Mouse (Mus musculus) central nervous system, embryonic 14 days (tissue): ENCODE results near the gene Anxa3. TPM values are rescaled to one million over a fixed set of nuclear protein-coding genes. Genes with fewer than 3 reads are reported as not detected.

ENCODE experiments used
- polyA plus RNA-seq: library from polyadenylated mRNA; depleted of rRNA; stranded (reverse); fragments of >200 nt; gene quantifications from 2 replicates; pipeline ENCODE4 v1.2.3, GENCODE M21; 2012; rRNA removed

Anxa3 gene
- 22.6 and 29.2 TPM in 2 replicates for polyA plus RNA-seq

DNA sequence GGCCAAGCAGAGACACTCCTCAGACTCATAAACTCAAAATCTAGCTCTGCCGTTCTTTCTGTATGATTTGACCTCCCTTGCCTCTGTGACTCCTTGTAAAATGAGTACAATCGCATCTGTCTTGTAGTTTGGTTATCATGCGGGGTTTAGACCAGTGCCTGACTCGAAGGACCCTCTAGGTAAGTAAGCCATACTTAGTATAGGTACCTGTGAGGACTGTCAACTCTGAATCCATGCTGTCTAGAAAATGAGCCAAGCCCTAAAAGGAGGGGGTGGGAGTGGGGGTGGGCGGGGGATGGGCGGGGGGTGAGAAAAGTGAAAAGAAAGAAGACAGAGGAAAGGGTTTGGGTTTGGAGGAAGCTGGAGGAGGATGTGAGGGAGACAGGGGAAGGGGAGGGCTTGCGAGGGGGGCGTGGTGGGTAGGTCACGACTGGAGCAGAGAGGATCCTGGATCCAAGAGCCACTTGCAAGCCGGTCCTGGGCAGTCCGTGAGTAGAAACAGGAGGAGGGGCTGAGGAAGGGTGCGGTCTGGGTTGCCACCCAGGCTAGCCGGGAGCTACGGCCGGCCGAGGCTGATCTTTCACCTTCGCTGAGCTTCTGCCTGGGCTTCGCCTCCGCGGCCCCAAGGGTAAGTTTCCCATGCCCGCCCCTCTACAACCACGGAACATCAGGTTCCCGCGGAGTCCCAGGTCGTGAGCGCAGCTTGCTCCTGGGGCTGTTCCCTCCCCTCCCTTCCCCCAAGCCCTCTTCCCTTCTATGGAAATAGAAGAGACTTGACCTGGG lies at the start of gene Anxa3:
Gene Anxa3, plus strand, starts transcription at position 404 of the 783 bp plus-strand sequence.

Other genes with a start within 250 kb of the Anxa3 start
- gene Bmp2k, start 204.3 kb downstream of the Anxa3 start, polyA plus RNA-seq: 7.5 and 8.1 TPM in 2 replicates